Mouse (Mus musculus) c-Kit-positive CD71-negative TER-119-negative erythroid progenitor cells, embryonic 14.5 days (primary cell): ENCODE results near the gene Zc3h18.

Source experiments
- DNase-seq: peaks from one replicate; pipeline ENCODE4 v3.0.0-alpha.2; 2013; ENCODE audit warnings: low read depth

Gene Zc3h18

DNA sequence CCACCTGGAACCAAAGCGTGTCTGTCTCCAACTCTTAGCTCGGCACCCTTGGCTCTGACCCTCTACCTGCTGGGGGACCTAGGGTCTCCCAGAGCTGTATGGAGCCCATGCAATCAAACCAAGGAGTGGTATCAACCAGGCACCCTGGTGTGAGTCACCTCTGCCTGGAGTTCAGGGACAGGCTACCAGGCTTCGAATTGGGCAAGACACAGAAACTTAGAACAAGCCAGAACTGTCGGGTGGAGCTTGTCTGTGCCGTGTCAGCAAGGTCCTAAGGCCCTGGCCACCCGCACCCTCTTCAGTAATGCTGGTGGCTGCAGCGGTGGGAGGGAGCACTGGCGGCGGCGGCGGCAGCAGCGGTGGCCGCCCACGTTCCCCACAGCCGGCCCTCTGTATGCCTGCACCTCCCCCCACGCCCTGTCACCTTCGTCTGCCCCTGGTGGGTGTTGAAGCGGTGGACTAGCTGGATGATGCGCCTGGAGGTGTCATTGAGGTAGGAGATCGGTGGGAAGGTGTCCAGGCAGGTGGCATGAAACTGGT, 60.2 kb downstream of the Zc3h18 start:
- no peak for DNase-seq

DNA sequence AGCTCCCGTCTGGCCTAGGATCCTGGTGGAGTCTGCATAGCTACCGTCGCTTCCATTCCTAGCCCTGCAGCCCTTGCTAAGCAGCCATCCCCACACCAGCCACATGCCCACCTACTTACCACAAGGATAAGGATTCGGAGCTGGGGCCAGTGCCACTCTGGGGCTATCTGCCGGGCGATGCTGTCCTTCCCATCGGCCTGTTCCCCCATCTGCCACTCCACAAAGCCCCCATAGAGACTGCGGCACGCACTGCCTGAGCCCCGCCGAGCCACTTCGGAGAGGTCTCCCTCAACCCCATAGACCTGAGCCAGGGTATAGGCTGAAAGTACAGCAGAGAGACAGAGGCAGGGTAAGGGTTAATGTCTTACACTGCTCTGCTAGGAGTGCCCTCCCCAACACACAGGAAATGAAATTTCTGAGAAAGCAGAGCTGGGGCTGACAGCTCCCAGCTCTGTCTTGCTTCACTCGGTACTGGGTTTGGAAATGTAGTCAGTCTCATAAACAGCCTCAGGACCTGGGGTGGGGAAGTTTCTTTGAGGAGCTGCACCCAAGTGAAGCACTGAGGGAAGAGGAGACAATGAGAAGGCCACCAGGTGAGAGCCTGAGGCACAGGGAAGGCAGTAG, 61.4 kb downstream of the Zc3h18 start:
- no peak for DNase-seq

DNA sequence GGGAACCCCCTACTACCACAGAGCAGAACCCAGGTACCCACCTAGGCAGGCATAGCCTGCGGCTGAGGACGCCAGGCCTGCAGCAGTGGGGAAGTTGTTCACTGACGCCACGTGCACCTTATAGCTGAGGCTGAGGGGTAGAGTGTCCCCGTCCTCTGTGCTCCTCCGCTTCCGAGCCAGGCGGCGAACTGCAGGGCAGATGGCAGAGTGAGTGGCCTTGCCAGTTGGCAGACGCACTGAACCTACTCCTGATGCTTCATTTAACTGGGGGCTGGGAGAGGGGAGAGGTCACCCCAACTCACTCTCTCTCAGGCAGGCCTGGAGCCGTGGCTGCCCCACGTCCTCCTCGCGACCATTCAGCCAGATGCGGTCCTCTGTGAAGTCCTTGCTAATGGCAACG, 62.9 kb downstream of the Zc3h18 start:
- no peak for DNase-seq

DNA sequence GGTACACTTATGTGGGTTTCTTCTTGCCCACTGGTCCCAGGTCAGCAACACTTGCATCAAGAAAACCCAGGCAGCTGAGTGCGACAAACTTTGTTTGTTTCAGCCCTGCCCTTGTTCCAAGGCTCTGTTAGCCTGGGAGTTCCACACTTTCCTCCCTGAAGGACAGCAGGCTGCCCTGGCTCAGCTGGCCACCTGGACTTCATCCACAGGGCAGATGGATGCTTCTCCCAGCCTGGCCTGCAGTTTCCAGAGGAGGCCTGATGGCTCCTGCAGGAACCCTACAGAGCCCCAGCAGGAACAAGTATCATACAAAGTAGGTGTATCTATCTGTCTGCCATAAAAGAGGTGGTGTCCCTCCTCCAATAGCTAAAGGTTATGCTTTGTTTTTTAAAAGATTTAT, 64.9 kb downstream of the Zc3h18 start:
- no peak for DNase-seq

DNA sequence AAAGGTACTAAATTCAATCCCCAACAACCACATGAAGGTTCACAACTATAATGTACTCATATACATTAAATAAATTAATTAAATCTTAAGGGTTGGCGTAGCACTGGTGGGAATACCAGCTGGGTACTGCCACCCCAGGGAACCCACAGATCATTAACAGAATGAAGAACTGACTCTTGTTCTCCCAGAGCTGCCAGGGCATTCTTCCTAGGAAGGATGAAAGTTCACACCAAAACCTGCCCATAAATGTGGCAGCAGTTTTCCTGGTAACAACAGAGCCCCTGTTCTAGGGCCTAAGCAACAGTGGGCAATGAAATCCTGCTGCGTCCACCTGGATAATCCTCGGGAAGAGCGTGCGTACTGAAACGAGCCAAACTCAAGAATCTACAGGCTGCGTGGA, 65.9 kb downstream of the Zc3h18 start:
- no peak for DNase-seq

DNA sequence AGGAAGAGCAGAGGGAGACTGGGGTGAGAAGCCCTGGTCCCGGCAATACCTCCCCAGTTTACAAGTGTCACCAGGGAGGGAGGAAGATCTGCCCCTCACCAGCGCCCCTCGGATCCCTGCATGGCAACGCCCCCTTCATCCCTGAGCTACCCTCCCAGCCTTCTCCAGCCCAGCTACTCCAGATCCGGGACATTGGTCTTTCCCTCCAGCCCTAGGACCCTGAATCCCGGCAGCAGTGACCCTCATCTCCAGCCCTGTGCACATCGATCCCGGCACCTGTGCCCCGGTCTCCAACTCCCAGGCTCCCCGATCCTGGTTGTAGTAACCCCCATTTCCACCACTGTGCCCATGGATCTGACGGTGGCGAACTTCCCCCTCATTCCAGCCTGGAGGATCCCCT, 66.4 kb downstream of the Zc3h18 start:
- DNase-seq, result no peak

DNA sequence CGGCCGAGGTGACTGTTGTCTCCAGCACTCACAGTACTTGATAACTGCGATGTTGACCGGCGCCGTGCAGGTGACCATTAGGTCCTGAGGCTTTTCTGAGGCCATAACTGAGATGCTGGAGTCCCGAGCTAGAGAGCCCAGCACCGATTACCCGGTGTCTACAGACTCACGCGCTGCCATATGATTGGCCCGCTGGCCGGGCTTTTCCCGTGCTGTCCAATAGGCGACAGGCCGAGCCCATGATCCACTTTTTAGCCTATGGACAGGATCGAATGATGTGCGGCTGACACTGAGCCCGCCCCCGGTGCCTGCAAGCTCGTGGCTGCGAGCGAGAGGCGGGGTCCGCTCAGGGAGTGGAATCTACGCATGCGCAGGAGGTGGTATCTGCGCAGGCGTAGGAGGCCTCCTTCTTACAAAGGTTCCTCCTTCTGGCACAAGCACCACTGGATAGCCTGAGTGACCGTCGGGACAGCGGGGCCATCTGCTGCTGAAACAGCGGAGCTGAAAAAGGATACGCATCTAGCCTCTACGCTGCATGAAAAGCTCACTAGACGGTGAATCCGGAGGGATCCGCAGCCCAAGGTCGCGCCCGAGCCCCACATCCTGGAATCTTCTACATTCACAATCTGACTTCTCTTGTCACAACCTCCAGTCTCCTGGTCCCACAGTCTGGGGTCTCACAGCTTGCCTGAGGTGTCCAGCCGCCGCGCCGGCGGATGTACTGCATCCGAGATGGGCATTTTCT, 67.0 kb downstream of the Zc3h18 start, which contains the start of gene Mvd:
Gene Mvd, minus strand, starts transcription at position 161 of the 745 bp plus-strand sequence.
- peak; percentile 99 for DNase-seq

DNA sequence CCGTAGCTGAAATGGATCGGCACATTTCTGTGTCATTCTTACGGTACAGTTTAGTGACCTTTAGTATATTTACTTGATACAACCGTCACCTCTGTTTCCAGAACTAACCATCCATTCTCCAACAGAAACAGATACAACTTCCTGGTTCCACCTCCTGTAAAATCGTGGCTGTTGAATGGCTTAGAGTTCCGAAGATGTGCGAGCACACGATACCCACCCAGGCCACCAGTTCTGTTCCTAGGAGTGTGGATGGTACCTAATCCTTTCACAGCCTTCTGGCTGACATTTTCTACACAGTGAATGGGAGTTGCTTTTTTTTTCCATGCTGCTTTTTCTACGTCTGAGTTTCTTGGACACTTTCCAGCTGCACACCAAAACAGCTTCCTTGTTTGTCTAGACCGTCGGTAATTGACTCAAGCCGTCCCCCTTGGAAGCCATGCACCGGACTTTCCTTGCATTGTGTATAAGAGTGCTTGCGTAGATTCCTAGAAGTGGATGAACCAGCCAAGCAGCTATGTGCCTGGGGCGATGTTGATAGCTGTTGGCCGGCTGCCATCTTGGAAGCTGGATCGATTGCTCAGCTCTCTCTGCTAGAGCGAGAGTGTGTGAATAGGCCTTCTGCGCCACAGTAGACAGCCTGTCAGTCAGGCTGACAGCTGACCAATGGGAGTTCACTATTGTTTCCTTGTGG, 67.8 kb downstream of the Zc3h18 start:
- DNase-seq, result no peak

DNA sequence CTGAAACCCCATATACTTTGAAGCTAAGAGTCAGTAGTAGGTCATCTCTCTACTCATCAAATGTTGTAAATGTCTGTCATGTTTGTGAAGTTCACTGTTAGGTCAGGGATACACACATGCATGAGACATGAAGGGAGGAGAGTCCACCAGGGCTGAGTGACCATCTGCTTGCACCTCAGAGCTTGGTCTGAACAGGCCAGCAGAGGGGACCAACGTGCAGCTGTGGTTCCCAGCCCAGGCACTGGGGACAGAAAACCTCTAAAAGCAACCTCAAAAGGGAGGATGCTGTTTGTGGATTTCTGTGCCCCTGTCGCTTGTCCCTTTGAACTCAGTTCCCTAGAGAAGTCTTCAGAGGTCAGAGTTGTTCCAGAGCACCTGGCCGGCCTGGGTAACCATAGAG, 68.8 kb downstream of the Zc3h18 start:
- DNase-seq, result no peak

DNA sequence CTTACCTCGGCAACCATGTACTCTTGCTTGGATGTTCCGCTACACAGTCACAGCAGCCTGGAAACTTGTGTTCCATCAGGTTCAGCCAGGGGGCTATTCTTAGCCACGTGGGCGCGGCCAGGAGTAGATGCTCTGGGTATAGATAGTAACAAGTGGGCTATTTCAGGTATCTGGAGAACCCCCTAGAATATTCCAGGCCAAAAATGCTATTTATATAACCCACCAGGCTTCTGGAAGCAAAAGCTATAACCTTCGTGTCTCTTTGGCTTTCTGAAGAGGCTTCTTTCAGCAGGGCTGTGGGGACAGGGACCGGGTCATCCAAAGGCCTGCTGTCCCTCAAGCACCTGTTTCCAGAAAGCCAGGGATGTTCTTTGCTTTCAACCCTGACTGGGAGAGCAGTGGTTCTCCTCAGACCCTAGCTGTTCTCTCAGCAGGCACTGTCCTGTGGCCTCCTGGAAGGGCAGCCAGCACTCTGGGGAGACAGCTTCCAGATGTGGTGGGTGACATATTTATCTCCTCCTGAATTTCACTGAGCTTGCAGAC, 74.8 kb downstream of the Zc3h18 start:
- no peak for DNase-seq

DNA sequence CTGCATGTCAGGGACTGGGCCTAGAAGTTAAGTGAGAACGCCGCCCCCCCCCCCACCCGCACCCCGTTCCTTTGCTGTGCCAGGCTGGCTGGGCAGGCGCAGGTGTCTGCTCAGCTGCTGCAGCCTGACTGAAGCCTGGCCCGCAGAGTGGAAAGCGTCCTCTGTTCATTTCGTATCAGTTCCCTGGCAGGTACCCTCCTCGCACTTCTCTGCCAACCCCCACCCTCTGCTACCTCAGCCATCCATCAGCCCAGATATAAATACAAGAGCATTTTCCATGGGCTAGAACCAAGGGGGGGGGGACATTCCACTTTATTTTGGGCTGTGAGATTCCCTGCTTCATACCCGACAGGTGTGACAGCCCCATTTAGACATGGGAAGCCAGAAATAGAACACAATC, 75.7 kb downstream of the Zc3h18 start:
- no peak for DNase-seq

DNA sequence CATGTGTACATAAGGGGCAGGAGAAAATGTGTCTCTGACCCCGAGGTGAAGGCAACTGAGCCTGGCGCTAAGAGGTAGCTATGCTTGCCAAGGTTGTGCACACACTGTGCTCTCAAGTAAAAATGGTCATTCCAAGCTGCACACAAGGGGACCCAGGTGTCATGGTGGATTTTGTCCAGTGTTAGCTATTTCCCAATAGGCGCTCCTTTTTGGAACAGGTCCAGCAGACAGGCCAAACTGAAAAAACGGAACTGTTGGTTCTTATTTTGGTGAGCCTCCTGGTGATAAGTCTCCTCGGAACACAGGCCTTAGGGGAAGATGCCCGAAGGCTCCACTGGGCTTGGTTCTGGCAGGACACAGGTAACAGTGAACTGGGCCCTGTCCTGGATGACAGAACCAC, 78.0 kb downstream of the Zc3h18 start:
- DNase-seq, result no peak

DNA sequence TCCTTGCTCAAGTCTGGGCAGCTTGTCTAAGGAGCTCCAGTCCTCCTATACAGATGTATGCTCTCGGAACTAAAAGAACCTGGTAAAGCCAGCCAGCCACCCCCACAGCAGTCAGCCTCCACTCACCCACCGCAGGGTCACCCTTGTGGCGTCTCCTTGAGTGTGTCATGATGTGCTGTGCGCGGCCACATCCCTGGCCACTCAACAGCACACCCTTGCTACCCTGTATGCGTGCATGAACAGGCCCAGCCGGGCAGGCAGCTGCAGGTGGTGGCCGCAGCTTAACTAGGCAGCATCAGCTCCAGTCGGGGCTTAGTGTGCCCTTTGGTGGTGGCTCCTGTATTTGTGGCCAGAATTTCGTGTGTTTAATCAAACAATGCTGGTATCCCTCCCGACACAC, 80.8 kb downstream of the Zc3h18 start:
- DNase-seq, result no peak

DNA sequence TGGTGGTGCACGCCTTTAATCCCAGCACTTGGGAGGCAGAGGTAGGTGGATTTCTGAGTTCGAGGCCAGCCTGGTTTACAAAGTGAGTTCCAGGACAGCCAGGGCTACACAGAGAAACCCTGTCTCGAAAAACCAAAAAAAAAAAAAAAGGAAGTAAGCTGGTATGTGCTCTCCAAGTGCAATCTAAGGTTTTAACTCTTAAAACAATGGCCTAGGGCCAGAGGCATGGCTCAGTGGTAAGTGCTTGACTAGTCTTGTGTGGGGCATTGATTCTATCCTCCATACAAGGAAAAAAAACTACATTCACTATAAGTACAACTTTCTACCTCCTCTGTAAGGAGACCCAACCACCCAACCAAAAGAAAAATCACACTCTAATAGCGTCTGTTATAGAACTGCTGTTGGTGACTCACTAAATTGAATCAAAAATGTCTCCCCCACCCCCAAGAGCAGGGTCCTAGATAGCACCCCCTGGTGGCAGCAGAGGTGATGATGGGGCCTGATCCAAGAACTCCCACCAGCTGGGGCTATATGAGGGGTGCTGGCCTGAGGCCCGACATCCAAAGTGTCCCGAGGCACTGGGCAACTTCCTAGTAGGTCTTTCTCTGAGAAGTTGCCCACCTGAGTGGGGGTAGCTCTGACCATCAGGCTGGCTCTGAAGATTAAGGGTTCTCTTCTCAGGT, 83.0 kb downstream of the Zc3h18 start:
- no peak for DNase-seq

DNA sequence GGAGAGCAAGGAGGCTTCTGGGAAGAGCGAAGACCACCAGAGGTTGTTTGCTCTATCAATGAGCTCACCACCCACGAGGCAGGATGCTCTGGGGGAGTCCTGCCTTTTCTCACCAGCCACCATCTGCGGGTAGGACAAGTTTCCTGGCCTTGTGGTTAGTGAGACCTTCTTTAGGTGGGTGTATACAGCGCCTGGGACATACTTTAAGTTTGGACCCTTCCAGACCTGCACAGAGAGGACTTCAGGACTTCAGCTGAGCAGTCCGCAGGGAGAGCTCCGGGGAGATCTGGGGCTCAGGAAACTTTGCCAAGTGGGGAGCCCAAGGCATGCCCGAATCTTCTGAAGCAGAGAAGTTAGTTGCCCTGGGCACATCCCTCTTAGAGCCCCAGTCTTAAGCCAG, 83.6 kb downstream of the Zc3h18 start:
- DNase-seq, result no peak

DNA sequence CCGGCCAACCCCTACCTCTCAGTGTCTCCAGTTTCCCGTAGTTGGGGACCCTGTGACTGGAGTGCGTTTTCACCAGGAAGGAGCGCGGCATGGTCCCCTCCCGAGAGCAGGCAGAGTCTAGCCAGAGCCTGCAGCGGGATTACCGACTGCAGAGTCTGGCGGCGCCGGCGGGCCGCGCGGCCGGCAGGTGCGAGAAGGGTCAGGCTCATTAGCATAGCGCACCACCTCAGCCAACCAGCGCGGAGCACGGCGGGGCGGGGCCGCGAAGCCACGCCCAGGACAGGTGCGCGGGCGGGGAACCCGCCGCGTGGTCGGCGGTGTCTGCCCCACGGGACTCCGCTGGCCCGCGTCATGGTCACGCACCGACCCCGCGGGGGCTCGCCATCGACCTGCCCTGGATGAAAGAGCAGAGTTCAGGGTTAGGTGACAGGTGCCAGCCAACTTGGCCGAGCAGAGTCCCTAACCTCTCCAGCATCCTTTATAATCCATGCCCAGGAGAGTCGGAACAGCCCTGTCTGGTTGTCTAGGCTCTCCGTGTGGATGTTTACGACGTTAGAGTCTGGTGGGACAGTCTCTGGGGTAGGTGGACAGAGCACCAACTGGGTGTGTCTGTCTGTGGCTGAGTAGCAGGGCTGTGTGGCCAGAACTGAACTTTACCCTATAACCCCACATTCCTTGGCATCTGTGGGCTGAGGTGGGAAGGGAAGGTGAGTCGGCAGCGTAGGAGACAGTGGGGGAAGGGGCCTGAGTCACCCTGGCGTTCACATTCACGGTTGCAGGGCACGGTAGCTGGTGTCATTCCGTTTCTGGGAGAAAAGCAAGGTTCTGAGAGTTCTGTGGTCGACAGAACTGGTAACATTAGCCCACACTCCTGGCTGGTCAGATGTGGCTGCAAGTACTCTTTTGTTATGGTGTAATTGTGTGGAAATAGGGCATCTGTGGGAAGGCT, 84.4 kb downstream of the Zc3h18 start, which contains the start of gene Snai3:
Gene Snai3, minus strand, starts transcription at position 210 of the 949 bp plus-strand sequence.
- DNase-seq, result no peak

DNA sequence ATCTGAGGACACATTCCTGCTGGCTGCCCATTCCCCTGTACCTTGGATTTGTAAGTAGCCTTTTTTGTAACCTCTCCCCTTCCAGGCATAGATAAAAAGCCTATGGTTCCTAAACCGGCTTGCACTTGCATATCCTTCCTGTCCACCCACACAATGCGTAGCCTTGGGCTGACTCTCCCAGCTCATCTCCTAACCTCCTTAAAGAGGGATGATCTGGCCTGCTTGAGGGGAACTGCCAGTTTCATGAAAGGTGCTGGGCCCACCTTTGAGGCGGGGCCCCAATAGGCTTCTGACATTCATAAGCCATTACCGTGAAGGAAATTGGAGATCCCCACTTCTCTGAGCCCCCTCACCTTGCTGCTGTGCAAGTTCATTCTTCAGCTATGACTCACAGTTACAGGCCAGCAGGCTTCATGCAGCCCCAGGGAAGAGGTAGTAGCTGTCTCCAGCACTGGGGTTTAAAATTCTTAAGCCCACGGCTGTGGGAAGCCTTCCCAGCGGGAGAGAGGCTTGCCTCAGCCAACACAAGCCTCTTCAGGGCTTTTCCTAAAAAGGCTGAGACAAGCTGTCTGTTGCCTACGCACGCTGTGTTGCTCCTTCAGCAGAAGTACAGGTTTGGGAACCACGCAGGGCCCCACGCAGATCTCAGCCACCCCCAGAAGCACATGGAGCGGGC, 85.2 kb downstream of the Zc3h18 start:
- no peak for DNase-seq

DNA sequence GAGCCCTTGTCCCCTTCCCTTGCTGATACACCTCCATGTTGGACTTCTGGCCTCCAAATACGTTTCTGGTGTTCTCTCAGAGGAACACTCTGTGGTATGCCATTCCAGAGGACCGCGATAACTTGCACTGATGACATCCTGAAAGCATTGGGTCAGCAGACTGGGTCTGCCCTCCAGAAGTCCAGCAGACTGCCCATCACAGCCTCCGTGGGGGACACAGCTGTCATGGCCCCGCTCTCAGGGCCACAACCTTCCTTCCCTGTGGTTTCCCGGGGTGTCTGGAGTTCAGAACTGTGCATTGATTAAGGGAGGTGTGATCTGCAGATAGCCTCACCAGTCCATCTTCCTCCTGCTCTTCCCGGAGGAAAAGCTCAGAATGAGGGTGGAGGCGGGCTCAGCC, 86.1 kb downstream of the Zc3h18 start:
- no peak for DNase-seq

DNA sequence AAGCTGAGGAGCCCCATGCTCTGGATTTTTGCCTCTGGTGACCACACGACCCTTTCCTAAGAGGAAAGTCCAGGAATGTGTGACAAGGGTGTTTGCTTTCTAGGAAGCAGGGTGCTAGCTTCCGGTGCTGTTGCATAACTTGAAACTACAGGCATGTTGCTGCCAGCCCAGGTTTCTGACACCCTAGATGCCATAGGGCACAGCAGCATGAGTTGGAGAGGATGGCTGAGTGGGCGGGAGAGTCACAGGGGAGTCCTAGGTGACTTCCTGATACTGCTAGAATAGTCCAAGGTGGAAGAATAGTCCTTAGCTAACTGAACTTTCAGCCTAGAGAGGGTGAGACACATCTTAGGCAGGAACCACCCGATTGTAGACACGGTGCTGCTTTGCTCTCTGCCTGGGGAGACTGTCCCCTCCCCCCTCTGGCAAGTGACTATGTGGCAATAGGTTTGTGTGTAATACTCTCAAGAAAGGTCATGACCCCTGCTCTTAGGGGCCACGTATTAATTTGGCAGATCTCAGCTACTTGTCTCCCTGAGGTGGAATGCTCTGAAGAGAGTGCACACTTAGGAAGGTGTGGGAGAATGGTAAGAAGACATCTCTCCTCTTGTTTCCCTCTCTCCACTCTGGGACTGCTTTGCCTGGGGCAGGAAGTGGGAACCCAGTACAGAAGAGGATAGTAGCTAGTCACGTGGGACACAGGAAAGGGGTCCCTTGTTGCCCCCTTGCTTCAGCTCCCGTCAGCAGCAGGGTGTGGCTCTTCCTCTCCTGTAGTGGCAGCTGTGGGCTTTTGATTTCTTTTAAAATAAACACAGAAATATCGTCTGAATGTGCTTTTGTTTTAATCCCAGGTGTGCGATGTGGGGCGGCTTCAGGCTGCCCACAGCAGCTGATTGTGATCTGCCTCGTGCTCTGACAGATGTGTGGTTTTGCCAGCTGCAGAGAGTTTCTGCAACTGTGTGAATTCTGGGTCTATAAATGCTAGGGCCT, 87.5 kb downstream of the Zc3h18 start:
- no peak for DNase-seq
